Mouse (Mus musculus): ENCODE results near the gene Capn5.

DNA sequence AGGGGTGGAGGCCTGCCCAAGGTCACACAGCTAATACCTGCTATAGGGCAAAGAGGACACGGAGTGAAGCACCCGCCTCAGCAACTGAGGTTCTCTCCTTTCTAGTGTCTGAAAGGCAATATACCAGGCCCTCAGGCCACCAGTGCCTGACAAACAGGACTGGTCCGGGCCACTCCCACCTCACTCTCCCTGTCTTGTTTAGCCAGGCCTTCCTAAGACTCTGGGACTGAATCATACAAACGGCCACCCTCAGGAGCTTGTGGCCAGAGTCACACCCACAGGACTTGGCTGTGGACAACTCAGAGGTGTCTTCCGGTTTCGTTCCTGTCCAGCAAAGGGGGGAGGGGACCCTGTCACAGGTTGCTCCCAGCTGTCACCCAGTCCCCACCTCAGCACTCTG is 15.8 kb downstream of the Capn5 start:
- TF ChIP-seq CTCF (IDR thresholded peaks at IDR 0.05; ENCODE audit: extremely low read depth, insufficient read depth, insufficient read length, insufficient replicate concordance) (no peak), POLR2A (IDR thresholded peaks at IDR 0.05; ENCODE audit: low read depth, low read length) (no peak)
